Mouse (Mus musculus): Measurements from ENCODE around the gene Txndc15.

DNA sequence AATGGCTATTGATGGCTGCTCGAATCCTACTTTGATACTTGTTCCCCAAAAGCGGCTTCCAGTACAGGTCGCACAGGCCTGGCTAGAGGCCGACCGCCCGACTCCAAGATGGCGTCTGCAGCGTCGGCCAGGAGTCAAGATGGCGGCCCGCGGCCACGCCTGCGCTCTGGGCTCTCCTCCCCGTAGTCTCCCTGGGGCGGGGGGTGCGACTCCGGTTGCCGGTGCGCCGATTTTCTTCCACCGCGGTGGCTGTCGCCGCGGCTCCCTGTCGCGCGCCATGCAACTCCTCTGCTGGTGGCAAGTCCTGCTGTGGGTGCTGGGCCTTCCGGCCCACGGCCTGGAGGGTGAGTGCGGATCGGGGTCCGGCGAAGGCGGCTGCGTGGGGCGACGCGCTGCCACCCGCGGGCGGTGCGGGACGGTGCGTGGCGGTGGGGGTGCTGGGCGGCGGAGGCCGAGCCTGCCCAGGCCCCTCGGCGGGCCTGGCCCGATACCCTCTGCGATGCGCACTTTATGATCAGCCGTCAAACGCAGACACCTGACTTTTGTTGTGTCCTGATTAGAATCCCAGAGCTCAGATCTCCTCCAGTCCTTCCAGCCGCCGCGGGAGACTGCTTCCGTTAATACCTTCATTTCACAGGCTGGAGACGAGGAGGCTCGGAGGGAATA lies at the start of gene Txndc15:
- TF ChIP-seq CTCF (IDR thresholded peaks at IDR 0.05; ENCODE audit: borderline replicate concordance, control insufficient read depth, extremely low read depth, insufficient read depth, low read length, poor library complexity): no peak
- peak; percentile 62; the same call in 1 of the 2 replicates for TF ChIP-seq POLR2A (IDR thresholded peaks at IDR 0.05; ENCODE audit: control insufficient read depth, extremely low read depth, insufficient read depth, low read length, poor library complexity)
